Mouse (Mus musculus): Measurements from ENCODE around the gene Creg2.
"Not testable (repeated sequence)": the region's sequence is repeated elsewhere in the genome, so short reads cannot be mapped to it uniquely, and the experiment has no call there.

Creg2 gene

GRCm38 (mm10) chr1:39650435-39651240 lies 636 bp downstream of the Creg2 start:
- DNase-seq = peak; percentile 51

GRCm38 (mm10) chr1:39649691-39650434 lies 1.4 kb downstream of the Creg2 start:
- no peak for DNase-seq

- DNase-seq = no peak
These were observed 2.7 kb downstream of the Creg2 start for GRCm38 (mm10) chr1:39648584-39648983.

- no peak for DNase-seq
These were observed 5.1 kb downstream of the Creg2 start for GRCm38 (mm10) chr1:39645905-39646759.

GRCm38 (mm10) chr1:39644333-39644732 lies 6.9 kb downstream of the Creg2 start:
- no peak for DNase-seq

GRCm38 (mm10) chr1:39641667-39642066 lies 9.6 kb downstream of the Creg2 start:
- peak; percentile 23 for DNase-seq

- DNase-seq = no peak
These were observed 14.1 kb downstream of the Creg2 start for GRCm38 (mm10) chr1:39637139-39637538.

GRCm38 (mm10) chr1:39636660-39637059 lies 14.6 kb downstream of the Creg2 start:
- no peak for DNase-seq

GRCm38 (mm10) chr1:39636196-39636595 lies 15.1 kb downstream of the Creg2 start:
- no peak for DNase-seq

GRCm38 (mm10) chr1:39628606-39629005 lies 22.7 kb downstream of the Creg2 start:
- DNase-seq = no peak

GRCm38 (mm10) chr1:39625491-39625890 lies 25.8 kb downstream of the Creg2 start:
- no peak for DNase-seq

- DNase-seq = no peak
These were observed 27.5 kb downstream of the Creg2 start for GRCm38 (mm10) chr1:39623729-39624128.

- no peak for DNase-seq
These were observed 28.2 kb downstream of the Creg2 start for GRCm38 (mm10) chr1:39623106-39623505.

- no peak for DNase-seq
These were observed 32.8 kb downstream of the Creg2 start for GRCm38 (mm10) chr1:39618524-39618923.

GRCm38 (mm10) chr1:39615526-39615925 lies 35.7 kb downstream of the Creg2 start:
- DNase-seq = no peak

- peak; percentile 68 for DNase-seq
These were observed 36.6 kb downstream of the Creg2 start for GRCm38 (mm10) chr1:39614462-39615279.

- DNase-seq = no peak
These were observed 38.2 kb downstream of the Creg2 start for GRCm38 (mm10) chr1:39613061-39613460.

GRCm38 (mm10) chr1:39612491-39612890 lies 38.8 kb downstream of the Creg2 start:
- DNase-seq = no peak

GRCm38 (mm10) chr1:39608534-39608933 lies 42.7 kb downstream of the Creg2 start:
- no peak for DNase-seq

- DNase-seq = no peak
These were observed 48.8 kb downstream of the Creg2 start for GRCm38 (mm10) chr1:39602477-39602876.

GRCm38 (mm10) chr1:39598726-39599125 lies 52.5 kb downstream of the Creg2 start:
- no peak for DNase-seq

- DNase-seq = not testable (repeated sequence)
These were observed 54.1 kb downstream of the Creg2 start for GRCm38 (mm10) chr1:39597135-39597534.
